Mouse (Mus musculus): ENCODE data around the gene Ramac. TPM values are rescaled to one million over a fixed set of nuclear protein-coding genes. Genes with fewer than 3 reads are reported as not detected.

Ramac gene
- polyA plus RNA-seq, 1 experiment from 2014 or later = 127 TPM

GRCm38 (mm10) chr7:81731181-81731651 is 31.5 kb upstream of the Ramac start:
- ATAC-seq (ENCODE audit: low FRiP score) = no peak
- Histone ChIP-seq H3K36me3 (replicated peaks; ENCODE audit: control insufficient read depth, insufficient read depth) (no peaks in the 10 kb centered on the region), H3K4me1 (replicated peaks; ENCODE audit: control insufficient read depth, insufficient read depth, low read length) (no peaks in the 10 kb centered on the region), H3K27ac (no peak overlapping the region), H3K4me3 (replicated peaks; ENCODE audit: low read length) (no peak overlapping the region), H3K9ac (no peak overlapping the region), H3K27me3 (ENCODE audit: control insufficient read depth, insufficient read depth, low read length) (no peaks in the 10 kb centered on the region), H3K9me3 (ENCODE audit: control insufficient read depth, low read length) (no peaks in the 10 kb centered on the region), H3K4me2 (replicated peaks) (no peak overlapping the region)
- WGBS = 90% methylated on average over 6 of the region's 6 CpGs
- no peak for DNase-seq (ENCODE audit: low spot score)

GRCm38 (mm10) chr7:81732183-81733089 is 30.3 kb upstream of the Ramac start:
- H3K36me3 ChIP-seq (replicated peaks; ENCODE audit: control insufficient read depth, insufficient read depth) = no peaks in the 10 kb centered on the region
- H3K27me3 ChIP-seq (ENCODE audit: control insufficient read depth, insufficient read depth, low read length) = no peaks in the 10 kb centered on the region
- no peak overlapping the region for H3K4me3 ChIP-seq (replicated peaks; ENCODE audit: low read length)
- H3K4me2 ChIP-seq (replicated peaks) = no peak overlapping the region
- no peak overlapping the region for H3K27ac ChIP-seq
- H3K9ac ChIP-seq = no peak overlapping the region
- H3K4me1 ChIP-seq (replicated peaks; ENCODE audit: control insufficient read depth, insufficient read depth, low read length) = no peaks in the 10 kb centered on the region
- WGBS = 85% methylated on average over 12 of the region's 12 CpGs
- ATAC-seq (ENCODE audit: low FRiP score) (no peak), DNase-seq (ENCODE audit: low spot score) (no peak)
- no peaks in the 10 kb centered on the region for H3K9me3 ChIP-seq (ENCODE audit: control insufficient read depth, low read length)

- no peak overlapping the region for H3K9ac ChIP-seq
- no peaks in the 10 kb centered on the region for H3K27me3 ChIP-seq (ENCODE audit: control insufficient read depth, insufficient read depth, low read length)
- no peak for DNase-seq (ENCODE audit: low spot score)
- H3K36me3 ChIP-seq (replicated peaks; ENCODE audit: control insufficient read depth, insufficient read depth) = no peaks in the 10 kb centered on the region
- H3K9me3 ChIP-seq (ENCODE audit: control insufficient read depth, low read length) = no peaks in the 10 kb centered on the region
- no peak overlapping the region for H3K27ac ChIP-seq
- H3K4me2 ChIP-seq (replicated peaks) = no peak overlapping the region
- H3K4me1 ChIP-seq (replicated peaks; ENCODE audit: control insufficient read depth, insufficient read depth, low read length) = no peaks in the 10 kb centered on the region
- no peak for ATAC-seq (ENCODE audit: low FRiP score)
- no peak overlapping the region for H3K4me3 ChIP-seq (replicated peaks; ENCODE audit: low read length)
- WGBS = 72% methylated on average over 9 of the region's 9 CpGs
Observed at GRCm38 (mm10) chr7:81735300-81736048, 27.3 kb upstream of the Ramac start.

- Histone ChIP-seq H3K27ac (no peak overlapping the region), H3K4me1 (replicated peaks; ENCODE audit: control insufficient read depth, insufficient read depth, low read length) (no peaks in the 10 kb centered on the region), H3K4me3 (replicated peaks; ENCODE audit: low read length) (no peak overlapping the region), H3K36me3 (replicated peaks; ENCODE audit: control insufficient read depth, insufficient read depth) (no peaks in the 10 kb centered on the region), H3K9ac (no peak overlapping the region), H3K9me3 (ENCODE audit: control insufficient read depth, low read length) (no peaks in the 10 kb centered on the region), H3K27me3 (ENCODE audit: control insufficient read depth, insufficient read depth, low read length) (no peaks in the 10 kb centered on the region), H3K4me2 (replicated peaks) (no peak overlapping the region)
- DNase-seq (ENCODE audit: low spot score) (no peak), ATAC-seq (ENCODE audit: low FRiP score) (no peak)
- 83% methylated on average over 8 of the region's 8 CpGs for WGBS
Observed at GRCm38 (mm10) chr7:81738720-81739385, 23.9 kb upstream of the Ramac start.

GRCm38 (mm10) chr7:81740010-81740409 is 22.7 kb upstream of the Ramac start:
- Histone ChIP-seq H3K4me2 (replicated peaks) (no peak overlapping the region), H3K4me1 (replicated peaks; ENCODE audit: control insufficient read depth, insufficient read depth, low read length) (no peaks in the 10 kb centered on the region), H3K9ac (no peak overlapping the region), H3K36me3 (replicated peaks; ENCODE audit: control insufficient read depth, insufficient read depth) (no peaks in the 10 kb centered on the region), H3K27me3 (ENCODE audit: control insufficient read depth, insufficient read depth, low read length) (no peaks in the 10 kb centered on the region), H3K9me3 (ENCODE audit: control insufficient read depth, low read length) (no peaks in the 10 kb centered on the region), H3K4me3 (replicated peaks; ENCODE audit: low read length) (no peak overlapping the region), H3K27ac (no peak overlapping the region)
- DNase-seq (ENCODE audit: low spot score) (no peak), ATAC-seq (ENCODE audit: low FRiP score) (no peak)
- 91% methylated on average over 7 of the region's 7 CpGs for WGBS

- no peak for ATAC-seq (ENCODE audit: low FRiP score)
- Histone ChIP-seq H3K27me3 (ENCODE audit: control insufficient read depth, insufficient read depth, low read length) (no peaks in the 10 kb centered on the region), H3K9me3 (ENCODE audit: control insufficient read depth, low read length) (no peaks in the 10 kb centered on the region), H3K4me2 (replicated peaks) (no peak overlapping the region), H3K4me1 (replicated peaks; ENCODE audit: control insufficient read depth, insufficient read depth, low read length) (no peaks in the 10 kb centered on the region), H3K9ac (no peak overlapping the region), H3K36me3 (replicated peaks; ENCODE audit: control insufficient read depth, insufficient read depth) (no peaks in the 10 kb centered on the region), H3K27ac (no peak overlapping the region), H3K4me3 (replicated peaks; ENCODE audit: low read length) (no peak overlapping the region)
- WGBS = 80% methylated on average over 4 of the region's 4 CpGs
- DNase-seq (ENCODE audit: low spot score) = no peak
Observed at GRCm38 (mm10) chr7:81744145-81744544, 18.6 kb upstream of the Ramac start.

GRCm38 (mm10) chr7:81747956-81748355 is 14.8 kb upstream of the Ramac start:
- WGBS = 92% methylated on average over 3 of the region's 3 CpGs
- DNase-seq (ENCODE audit: low spot score) (no peak), ATAC-seq (ENCODE audit: low FRiP score) (no peak)
- H3K9ac ChIP-seq = no peak overlapping the region
- no peaks in the 10 kb centered on the region for H3K4me1 ChIP-seq (replicated peaks; ENCODE audit: control insufficient read depth, insufficient read depth, low read length)
- H3K4me2 ChIP-seq (replicated peaks) = no peak overlapping the region
- no peaks in the 10 kb centered on the region for H3K27me3 ChIP-seq (ENCODE audit: control insufficient read depth, insufficient read depth, low read length)
- no peak overlapping the region for H3K4me3 ChIP-seq (replicated peaks; ENCODE audit: low read length)
- no peaks in the 10 kb centered on the region for H3K9me3 ChIP-seq (ENCODE audit: control insufficient read depth, low read length)
- H3K27ac ChIP-seq = no peak overlapping the region
- H3K36me3 ChIP-seq (replicated peaks; ENCODE audit: control insufficient read depth, insufficient read depth) = no peaks in the 10 kb centered on the region

- no peaks in the 10 kb centered on the region for H3K9me3 ChIP-seq (ENCODE audit: control insufficient read depth, low read length)
- 2% methylated on average over 60 of the region's 60 CpGs for WGBS
- H3K4me3 ChIP-seq (replicated peaks; ENCODE audit: low read length) = peak overlapping the region; percentile 81
- peak overlapping the region; percentile 80 for H3K9ac ChIP-seq
- H3K4me2 ChIP-seq (replicated peaks) = peak overlapping the region; percentile 96
- H3K27ac ChIP-seq = peak overlapping the region; percentile 81
- no peaks in the 10 kb centered on the region for H3K36me3 ChIP-seq (replicated peaks; ENCODE audit: control insufficient read depth, insufficient read depth)
- H3K4me1 ChIP-seq (replicated peaks; ENCODE audit: control insufficient read depth, insufficient read depth, low read length) = peaks cover 16% of the 10 kb centered on the region
- peak; percentile 23 for DNase-seq (ENCODE audit: low spot score)
- peak; percentile 72 for ATAC-seq (ENCODE audit: low FRiP score)
- H3K27me3 ChIP-seq (ENCODE audit: control insufficient read depth, insufficient read depth, low read length) = no peaks in the 10 kb centered on the region
Observed at GRCm38 (mm10) chr7:81763110-81763845, 553 bp downstream of the Ramac start.
